Mouse (Mus musculus) cerebellum, postnatal 10 days (tissue): ENCODE data around the gene Nup37.

ENCODE experiments used
- DNase-seq, 2 experiments: peaks; one replicate each; pipeline ENCODE4 v3.0.0; 2021; ENCODE audit warnings: mixed read lengths in 2 of 2

Gene Nup37

GRCm38 (mm10) chr10:88146707-88147477 is at the start of gene Nup37, which contains the start of gene Parpbp:
TSS of gene Nup37 (plus strand) at chr10:88146992.
TSS of gene Parpbp (minus strand) at chr10:88146941.
- peak; percentile 93 to 94 for DNase-seq

DNA sequence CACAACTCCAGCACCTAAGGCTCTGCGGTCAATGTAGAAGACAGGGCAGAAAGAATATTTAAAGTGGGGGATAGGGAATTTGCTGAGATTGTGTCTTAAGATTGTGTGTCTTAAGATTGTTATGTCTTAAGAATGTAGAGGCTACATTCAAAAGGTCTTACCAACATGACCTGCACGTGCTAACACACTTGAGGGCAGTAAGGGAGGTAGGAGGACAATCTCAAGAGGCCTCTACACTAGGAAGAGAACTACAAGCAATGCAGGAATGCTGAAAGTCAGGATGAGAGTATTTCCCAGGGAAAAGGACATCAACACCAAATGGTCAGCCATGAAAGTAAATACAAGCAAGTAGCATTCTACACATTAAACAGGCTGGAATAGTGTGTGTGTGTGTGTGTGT is 40.6 kb upstream of the Nup37 start:
- DNase-seq: no peak

GRCm38 (mm10) chr10:88113290-88113689 is 33.5 kb upstream of the Nup37 start:
- DNase-seq: peak; percentile 60 to 62

- DNase-seq: peak; percentile 8 to 16
Measured at GRCm38 (mm10) chr10:88119721-88120120, 27.1 kb upstream of the Nup37 start.

DNA sequence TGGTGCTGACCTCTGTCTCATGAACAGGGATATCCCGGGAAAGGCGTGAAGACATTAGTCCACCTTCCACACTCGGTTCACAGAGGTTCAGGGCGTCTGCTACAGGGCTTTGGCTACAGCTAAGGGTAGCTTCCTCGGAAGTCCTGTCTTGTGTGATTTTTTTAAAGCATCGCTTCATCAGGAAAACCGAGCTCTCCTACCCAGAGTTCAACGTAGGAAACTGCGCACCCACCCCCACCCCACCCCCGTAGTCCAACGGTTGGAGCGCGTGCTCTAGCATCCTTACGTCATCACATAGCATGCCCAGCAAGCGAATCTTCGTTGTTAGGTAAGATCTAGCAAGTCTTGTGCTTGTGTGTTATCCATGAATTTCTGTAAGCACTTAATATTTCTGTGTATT is 11.2 kb upstream of the Nup37 start:
- DNase-seq: no peak

DNA sequence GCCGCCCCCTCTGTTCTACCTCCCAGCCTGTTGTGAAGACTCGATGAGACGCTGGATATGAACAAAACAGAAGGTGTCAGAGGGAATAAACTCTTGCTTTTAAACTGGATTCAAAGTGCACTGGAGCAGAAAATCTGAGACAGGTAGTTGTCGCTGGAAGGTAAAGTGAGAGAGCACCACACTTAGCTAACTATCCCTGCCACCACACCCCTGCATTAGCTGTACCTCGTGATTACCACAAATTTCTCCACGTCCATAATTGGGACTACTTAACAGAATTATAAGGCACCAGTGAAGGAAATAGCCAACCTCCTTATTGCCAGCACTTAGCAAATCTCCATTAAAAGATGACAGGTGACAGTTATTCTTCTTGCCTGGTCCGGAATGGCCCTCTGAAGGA is 605 bp upstream of the Nup37 start:
- peak in 1 of 2 experiments; percentile 6 for DNase-seq

- DNase-seq: no peak
Measured at GRCm38 (mm10) chr10:88150381-88150780, 3.6 kb downstream of the Nup37 start.

DNA sequence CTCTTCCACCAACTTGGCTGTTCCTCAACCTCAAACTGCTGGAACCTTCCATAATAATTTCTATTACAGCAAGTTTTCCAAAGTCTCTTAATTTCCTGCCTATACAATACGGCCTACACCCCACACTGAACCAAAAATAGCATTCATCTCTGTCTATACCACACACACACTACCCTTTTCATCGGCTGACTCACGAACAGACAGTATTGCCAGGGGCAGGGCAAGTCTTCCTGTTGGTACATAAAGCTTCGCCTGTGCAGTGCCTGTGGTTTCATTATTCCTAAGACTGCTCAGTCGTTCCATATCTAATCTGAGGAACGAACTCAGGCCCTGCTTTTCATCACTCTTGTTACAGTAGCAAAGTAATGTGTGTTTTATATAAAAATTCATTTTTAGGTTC is 4.9 kb downstream of the Nup37 start:
- no peak for DNase-seq

- DNase-seq: no peak
Measured at GRCm38 (mm10) chr10:88162096-88162495, 15.3 kb downstream of the Nup37 start.

GRCm38 (mm10) chr10:88162676-88163075 is 15.9 kb downstream of the Nup37 start:
- no peak for DNase-seq

GRCm38 (mm10) chr10:88166158-88166557 is 19.4 kb downstream of the Nup37 start:
- DNase-seq: peak in 1 of 2 experiments; percentile 11

- no peak for DNase-seq
Measured at GRCm38 (mm10) chr10:88167438-88168077, 20.8 kb downstream of the Nup37 start.

- DNase-seq: no peak
Measured at GRCm38 (mm10) chr10:88200541-88200940, 53.7 kb downstream of the Nup37 start.

- peak; percentile 96 to 97 for DNase-seq
Measured at GRCm38 (mm10) chr10:88200951-88201638, 54.3 kb downstream of the Nup37 start, which contains the start of gene Washc3. TSS of gene Washc3 (plus strand) at chr10:88201093.

DNA sequence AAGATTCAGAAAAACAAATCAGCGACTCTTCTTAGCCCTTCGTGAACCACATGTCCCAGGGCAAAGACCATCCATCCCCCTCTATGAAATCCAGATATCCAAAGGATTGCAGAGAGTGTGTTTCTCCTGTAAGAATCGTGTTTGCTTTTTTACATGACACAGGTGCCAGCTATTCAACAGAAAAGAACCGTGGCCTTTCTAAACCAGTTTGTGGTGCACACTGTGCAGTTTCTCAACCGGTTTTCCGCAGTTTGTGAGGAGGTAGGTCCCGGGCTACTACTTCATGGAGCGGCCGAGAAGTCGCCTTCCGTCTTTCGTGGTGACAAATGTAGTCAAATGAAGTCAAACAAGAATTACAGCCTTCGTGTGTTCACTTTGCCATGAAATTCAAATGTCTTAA is 54.9 kb downstream of the Nup37 start:
- DNase-seq: no peak

DNA sequence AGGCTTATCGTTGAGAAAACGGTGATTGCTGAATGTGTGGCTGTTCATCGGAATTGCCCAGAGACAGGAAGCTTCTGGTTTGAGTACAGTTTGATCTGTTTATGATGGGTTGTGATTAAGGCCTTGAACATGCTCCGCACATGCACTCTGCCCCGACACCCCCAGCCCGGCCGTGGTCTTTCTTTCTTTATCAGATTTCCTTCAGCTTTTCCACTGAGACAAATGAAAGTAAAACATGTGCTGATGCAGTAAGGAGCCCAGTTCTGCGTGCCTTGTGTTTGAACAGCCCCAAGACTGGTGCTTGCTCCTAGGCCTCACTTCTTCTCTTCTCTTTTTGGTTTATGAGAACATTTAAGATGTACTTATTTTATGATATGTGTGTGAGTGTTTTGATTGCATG is 55.8 kb downstream of the Nup37 start:
- DNase-seq: no peak

DNA sequence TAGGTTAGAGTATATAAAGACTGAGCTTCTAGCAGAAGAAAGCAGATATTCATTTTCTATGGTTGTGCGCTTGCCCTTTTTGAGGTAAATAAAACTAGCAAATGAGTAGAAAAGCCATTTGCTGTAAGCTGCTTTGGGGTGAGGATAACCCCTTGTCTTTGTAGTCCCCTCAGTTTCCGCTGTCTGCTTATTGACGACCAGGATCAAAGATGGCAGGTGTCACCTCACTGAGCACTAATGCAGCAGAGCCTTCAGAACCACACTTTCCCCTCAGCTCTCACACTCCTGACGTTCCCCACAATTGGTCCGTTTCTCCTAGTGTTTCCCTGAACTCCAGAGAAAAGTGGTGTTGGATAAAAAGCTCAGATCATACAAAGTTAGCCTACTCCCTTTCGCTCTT is 56.4 kb downstream of the Nup37 start:
- no peak for DNase-seq

GRCm38 (mm10) chr10:88212644-88213043 is 65.9 kb downstream of the Nup37 start:
- no peak for DNase-seq

DNA sequence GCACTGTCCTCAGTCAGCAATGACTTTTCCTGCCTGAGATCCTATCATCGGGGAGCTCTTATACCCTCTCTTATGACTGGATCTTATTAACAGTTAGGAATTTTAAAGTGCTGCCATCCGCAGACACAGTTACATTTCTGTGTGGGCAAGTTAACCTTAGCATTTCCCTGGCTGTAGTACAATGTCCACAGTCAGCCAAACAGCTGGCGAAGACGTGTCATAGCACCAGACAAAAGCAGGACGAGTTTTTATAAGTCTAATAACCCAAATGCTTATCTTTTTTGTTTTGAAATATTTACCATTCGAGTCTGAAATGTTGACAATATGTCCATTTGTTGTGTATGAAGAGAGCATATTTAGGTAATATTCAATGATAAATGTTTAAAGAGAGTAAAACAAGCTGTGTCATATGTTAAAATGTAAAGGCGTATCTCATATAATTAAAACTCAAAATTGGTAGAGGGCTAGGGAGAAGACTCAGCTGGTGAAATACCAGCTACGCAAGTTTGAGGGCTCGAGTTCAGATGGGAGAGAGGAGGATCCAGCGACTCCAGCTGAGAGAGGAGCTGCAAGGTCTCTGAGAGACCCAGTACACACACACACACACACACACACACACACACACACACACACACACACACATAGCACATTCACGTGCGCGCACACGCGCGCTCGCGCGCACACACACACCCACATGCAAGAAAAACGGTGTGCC is 68.2 kb downstream of the Nup37 start:
- no peak for DNase-seq

- no peak for DNase-seq
Measured at GRCm38 (mm10) chr10:88218161-88218560, 71.4 kb downstream of the Nup37 start.

GRCm38 (mm10) chr10:88221718-88222117 is 74.9 kb downstream of the Nup37 start:
- DNase-seq: no peak

- no peak for DNase-seq
Measured at GRCm38 (mm10) chr10:88225421-88225820, 78.6 kb downstream of the Nup37 start.

DNA sequence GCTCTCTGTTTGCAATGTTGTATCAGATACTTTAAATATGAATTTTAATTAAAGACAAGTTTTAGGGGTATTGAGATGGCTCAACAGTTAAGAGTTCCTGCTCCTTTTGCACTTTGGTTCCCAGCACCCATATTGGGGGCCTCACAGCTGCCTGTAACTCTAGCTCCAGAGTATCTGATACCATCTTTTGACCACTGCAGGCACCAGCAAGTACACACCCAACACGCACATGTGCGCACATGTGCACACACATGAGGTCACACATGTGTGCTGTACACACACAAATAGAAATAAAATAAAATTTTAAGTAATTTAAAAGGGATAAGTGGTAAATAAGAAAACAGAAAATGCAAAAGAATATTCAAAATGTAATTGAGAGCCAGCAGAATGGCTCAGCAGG is 81.2 kb downstream of the Nup37 start:
- DNase-seq: no peak
